Mouse (Mus musculus) embryonic facial prominence, embryonic 12.5 days (tissue): Measurements from ENCODE around the gene Dtnb. TPM values are rescaled to one million over a fixed set of nuclear protein-coding genes. Genes with fewer than 3 reads are reported as not detected.

Experiments used
- ATAC-seq: fragments of 200-750 bp; cut with Nextera tagmentation; 2 replicates; pipeline ENCODE4 v1.8.0; 2017; ENCODE audit not compliant: insufficient number of reproducible peaks, insufficient read depth, low FRiP score, low TSS enrichment
- H3K27ac ChIP-seq: fragments of 300-500 bp; sonication (generic); 2 replicates; pipeline ENCODE4 v1.5.1; 2016; ENCODE audit warnings: mild to moderate bottlenecking
- H3K27me3 ChIP-seq: fragments of 300-500 bp; sonication (generic); 2 replicates; pipeline ENCODE4 v1.6.1; 2016; ENCODE audit warnings: mild to moderate bottlenecking, moderate library complexity
- H3K36me3 ChIP-seq: fragments of 300-500 bp; sonication (generic); 2 replicates; pipeline ENCODE4 v1.6.1; 2016; ENCODE audit warnings: mild to moderate bottlenecking
- H3K4me1 ChIP-seq: fragments of 300-500 bp; sonication (generic); 2 replicates; pipeline ENCODE4 v1.6.1; 2016
- H3K4me2 ChIP-seq: fragments of 300-500 bp; sonication (generic); replicated peaks from 2 replicates; pipeline ENCODE4 v1.6.1; 2016; ENCODE audit warnings: mild to moderate bottlenecking, moderate library complexity
- H3K4me3 ChIP-seq: fragments of 300-500 bp; sonication (generic); 2 replicates; pipeline ENCODE4 v1.5.1; 2016; ENCODE audit warnings: mild to moderate bottlenecking
- H3K9ac ChIP-seq: fragments of 300-500 bp; sonication (generic); 2 replicates; pipeline ENCODE4 v1.6.1; 2016; ENCODE audit warnings: mild to moderate bottlenecking, moderate library complexity
- H3K9me3 ChIP-seq: fragments of 300-500 bp; sonication (generic); 2 replicates; pipeline ENCODE4 v1.6.1; 2016; ENCODE audit warnings: mild to moderate bottlenecking, moderate library complexity
- WGBS: fragments of 180-500 bp; shearing (Covaris S2); methylation state at CpG from one replicate; pipeline ENCODE4 v1.1.7; 2016; 5-methylcytosine and 5-hydroxymethylcytosine counted together
- polyA plus RNA-seq: library from polyadenylated mRNA; unstranded; fragments of >200 nt; fragmentation: Nextera tagmentation; extraction: Ambion mirVana; gene quantifications from 2 replicates; pipeline ENCODE4 v1.2.1, GENCODE M21; 2016

Gene Dtnb
- polyA plus RNA-seq, 1 experiment from 2014 or later = 54.8 TPM

- no peaks in the 10 kb centered on the region for H3K4me1 ChIP-seq
- H3K27ac ChIP-seq = no peak overlapping the region
- H3K9ac ChIP-seq = no peak overlapping the region
- no peaks in the 10 kb centered on the region for H3K27me3 ChIP-seq
- no peak overlapping the region for H3K4me3 ChIP-seq
- WGBS = 87% methylated on average over 7 of the region's 7 CpGs
- H3K4me2 ChIP-seq = no peak overlapping the region
- H3K9me3 ChIP-seq = no peaks in the 10 kb centered on the region
- H3K36me3 ChIP-seq = no peaks in the 10 kb centered on the region
- ATAC-seq = no peak
Measured at GRCm38 (mm10) chr12:3702903-3703302, 130.7 kb downstream of the Dtnb start.

- Histone ChIP-seq H3K27ac (peak overlapping the region; percentile 63; the same call in 1 of the 2 replicates), H3K9ac (no peak overlapping the region), H3K4me3 (no peak overlapping the region), H3K4me2 (no peak overlapping the region), H3K4me1 (peaks cover 11% of the 10 kb centered on the region; the same call in 1 of the 2 replicates), H3K9me3 (no peaks in the 10 kb centered on the region), H3K27me3 (no peaks in the 10 kb centered on the region), H3K36me3 (no peaks in the 10 kb centered on the region)
- peak; percentile 56 for ATAC-seq
- 35% methylated on average over 4 of the region's 4 CpGs for WGBS
Measured at GRCm38 (mm10) chr12:3719151-3719721, 147.1 kb downstream of the Dtnb start.

GRCm38 (mm10) chr12:3720527-3720926 is 148.3 kb downstream of the Dtnb start:
- no peak for ATAC-seq
- H3K9ac ChIP-seq = no peak overlapping the region
- H3K9me3 ChIP-seq = no peaks in the 10 kb centered on the region
- no peak overlapping the region for H3K4me3 ChIP-seq
- WGBS = 87% methylated on average over 2 of the region's 2 CpGs
- no peaks in the 10 kb centered on the region for H3K27me3 ChIP-seq
- no peak overlapping the region for H3K4me2 ChIP-seq
- H3K27ac ChIP-seq = no peak overlapping the region
- H3K4me1 ChIP-seq = peaks cover 19% of the 10 kb centered on the region; the same call in 1 of the 2 replicates
- no peaks in the 10 kb centered on the region for H3K36me3 ChIP-seq

GRCm38 (mm10) chr12:3723762-3724161 is 151.6 kb downstream of the Dtnb start:
- Histone ChIP-seq H3K4me3 (no peak overlapping the region), H3K9ac (no peak overlapping the region), H3K27me3 (no peaks in the 10 kb centered on the region), H3K4me1 (peaks cover 8% of the 10 kb centered on the region; the same call in 1 of the 2 replicates), H3K36me3 (no peaks in the 10 kb centered on the region), H3K4me2 (no peak overlapping the region), H3K9me3 (no peaks in the 10 kb centered on the region), H3K27ac (no peak overlapping the region)
- no peak for ATAC-seq
- WGBS = 51% methylated on average over 3 of the region's 3 CpGs

GRCm38 (mm10) chr12:3724822-3725370 is 152.7 kb downstream of the Dtnb start:
- WGBS = 36% methylated on average over 5 of the region's 5 CpGs

GRCm38 (mm10) chr12:3729521-3730075 is 157.4 kb downstream of the Dtnb start:
- Histone ChIP-seq H3K4me1 (peaks cover 9% of the 10 kb centered on the region; the same call in 1 of the 2 replicates), H3K27me3 (no peaks in the 10 kb centered on the region), H3K36me3 (no peaks in the 10 kb centered on the region), H3K4me2 (no peak overlapping the region), H3K9me3 (no peaks in the 10 kb centered on the region), H3K4me3 (no peak overlapping the region), H3K27ac (no peak overlapping the region), H3K9ac (no peak overlapping the region)
- ATAC-seq = no peak
- 92% methylated on average over 6 of the region's 6 CpGs for WGBS

More at GRCm38 (mm10) chr12:3724822-3725370, 152.7 kb downstream of the Dtnb start:
- H3K4me3 ChIP-seq = no peak overlapping the region
- peaks cover 8% of the 10 kb centered on the region; the same call in 1 of the 2 replicates for H3K4me1 ChIP-seq
- H3K4me2 ChIP-seq = no peak overlapping the region
- no peak overlapping the region for H3K9ac ChIP-seq
- no peaks in the 10 kb centered on the region for H3K27me3 ChIP-seq
- peak; percentile 64; the same call in 1 of the 2 replicates for ATAC-seq
- H3K36me3 ChIP-seq = no peaks in the 10 kb centered on the region
- peak overlapping the region; percentile 19; the same call in 1 of the 2 replicates for H3K27ac ChIP-seq
- H3K9me3 ChIP-seq = no peaks in the 10 kb centered on the region

- ATAC-seq = no peak
- H3K27ac ChIP-seq = no peak overlapping the region
- H3K27me3 ChIP-seq = no peaks in the 10 kb centered on the region
- H3K9ac ChIP-seq = no peak overlapping the region
- no peaks in the 10 kb centered on the region; the same call in 1 of the 2 replicates for H3K36me3 ChIP-seq
- no peak overlapping the region for H3K4me3 ChIP-seq
- 0 out of 2 replicates have a peak, but pooled peaks cover 3% of the 10 kb centered on the region for H3K4me1 ChIP-seq
- 82% methylated on average over 11 of the region's 11 CpGs for WGBS
- no peak overlapping the region for H3K4me2 ChIP-seq
- H3K9me3 ChIP-seq = no peaks in the 10 kb centered on the region
Measured at GRCm38 (mm10) chr12:3732623-3733265, 160.6 kb downstream of the Dtnb start.

GRCm38 (mm10) chr12:3733328-3733727 is 161.1 kb downstream of the Dtnb start:
- no peak overlapping the region for H3K27ac ChIP-seq
- no peaks in the 10 kb centered on the region for H3K27me3 ChIP-seq
- no peak overlapping the region for H3K4me3 ChIP-seq
- no peak overlapping the region for H3K9ac ChIP-seq
- 0 out of 2 replicates have a peak, but pooled peaks cover 3% of the 10 kb centered on the region for H3K4me1 ChIP-seq
- no peak overlapping the region for H3K4me2 ChIP-seq
- no peaks in the 10 kb centered on the region for H3K9me3 ChIP-seq
- ATAC-seq = no peak
- H3K36me3 ChIP-seq = no peaks in the 10 kb centered on the region; the same call in 1 of the 2 replicates
- 82% methylated on average over 7 of the region's 7 CpGs for WGBS

GRCm38 (mm10) chr12:3737009-3737408 is 164.8 kb downstream of the Dtnb start:
- Histone ChIP-seq H3K4me3 (no peak overlapping the region), H3K27ac (no peak overlapping the region), H3K36me3 (no peaks in the 10 kb centered on the region; the same call in 1 of the 2 replicates), H3K4me1 (0 out of 2 replicates have a peak, but pooled peaks cover 3% of the 10 kb centered on the region), H3K4me2 (no peak overlapping the region), H3K9me3 (no peaks in the 10 kb centered on the region), H3K9ac (no peak overlapping the region), H3K27me3 (no peaks in the 10 kb centered on the region)
- WGBS = 89% methylated on average over 7 of the region's 7 CpGs
- ATAC-seq = no peak

GRCm38 (mm10) chr12:3738741-3739529 is 166.8 kb downstream of the Dtnb start:
- Histone ChIP-seq H3K9me3 (no peaks in the 10 kb centered on the region), H3K4me2 (no peak overlapping the region), H3K4me3 (no peak overlapping the region), H3K9ac (no peak overlapping the region), H3K27me3 (no peaks in the 10 kb centered on the region), H3K27ac (no peak overlapping the region), H3K36me3 (no peaks in the 10 kb centered on the region; the same call in 1 of the 2 replicates), H3K4me1 (no peaks in the 10 kb centered on the region)
- 65% methylated on average over 7 of the region's 7 CpGs for WGBS
- ATAC-seq = no peak
